Mouse (Mus musculus) left cerebral cortex, postnatal 14 days (tissue): ENCODE results near the gene Uncx. TPM values are rescaled to one million over a fixed set of nuclear protein-coding genes. Genes with fewer than 3 reads are reported as not detected.

ENCODE experiments used
- DNase-seq, 2 experiments: peaks; one replicate each; pipeline ENCODE4 v3.0.0; 2021 to 2022; ENCODE audit warnings: low spot score in 2 of 2, mixed read lengths in 1 of 2
- intact Hi-C: fragments of 180-260 bp; cut with DNase I; formaldehyde crosslinking; loops from one replicate; pipeline ENCODE4 v1.15.1; 2025
- total RNA-seq, 2 experiments: library from RNA; stranded (reverse); gene quantifications; 2 replicates each; pipeline ENCODE4 v1.2.3; 2021

Uncx gene
- total RNA-seq, 2 experiments from 2014 or later, result 0.48 TPM; not detected in 1

- intact Hi-C loops, result no loop called here
- DNase-seq, result no peak
These were observed 1.9 kb upstream of the Uncx start for GRCm38 (mm10) chr5:139541151-139542042.

- DNase-seq, result no peak
- intact Hi-C loops, result no loop called here
These were observed 1.3 kb upstream of the Uncx start for GRCm38 (mm10) chr5:139542043-139542365.

DNA sequence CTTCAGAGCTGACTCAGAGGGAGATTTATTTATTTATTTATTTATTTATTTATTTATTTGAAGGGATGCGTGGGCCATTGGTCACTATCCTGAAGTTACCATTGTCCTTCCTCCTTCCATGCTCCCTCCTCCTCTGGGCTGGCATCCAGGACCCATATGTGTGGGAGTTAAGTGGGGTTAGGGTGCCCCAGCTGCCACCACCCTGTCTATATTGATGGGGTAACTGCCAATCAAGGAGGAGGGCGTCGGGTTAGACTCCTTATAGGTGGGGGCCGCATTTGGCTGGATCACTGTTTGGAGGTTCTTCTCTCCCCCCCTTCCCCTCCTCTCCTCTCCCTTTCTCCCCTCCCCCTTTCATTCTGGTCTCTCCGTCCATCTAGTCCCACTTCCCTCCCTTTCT lies 738 bp upstream of the Uncx start:
- intact Hi-C loops, result no loop called here
- DNase-seq, result no peak

- intact Hi-C loops, result no loop called here
- DNase-seq, result no peak
These were observed 466 bp downstream of the Uncx start for GRCm38 (mm10) chr5:139543650-139544270.

GRCm38 (mm10) chr5:139544271-139545135 lies 1.2 kb downstream of the Uncx start:
- intact Hi-C loops, result no loop called here
- DNase-seq, result no peak

- DNase-seq, result no peak
- intact Hi-C loops, result no loop called here
These were observed 1.9 kb downstream of the Uncx start for GRCm38 (mm10) chr5:139545221-139545620.

GRCm38 (mm10) chr5:139545673-139546335 lies 2.5 kb downstream of the Uncx start:
- intact Hi-C loops, result no loop called here
- no peak for DNase-seq

- intact Hi-C loops, result no loop called here
- DNase-seq, result no peak
These were observed 3.1 kb downstream of the Uncx start for GRCm38 (mm10) chr5:139546336-139546770.

GRCm38 (mm10) chr5:139546771-139547420 lies 3.6 kb downstream of the Uncx start:
- intact Hi-C loops, result no loop called here
- DNase-seq, result no peak

DNA sequence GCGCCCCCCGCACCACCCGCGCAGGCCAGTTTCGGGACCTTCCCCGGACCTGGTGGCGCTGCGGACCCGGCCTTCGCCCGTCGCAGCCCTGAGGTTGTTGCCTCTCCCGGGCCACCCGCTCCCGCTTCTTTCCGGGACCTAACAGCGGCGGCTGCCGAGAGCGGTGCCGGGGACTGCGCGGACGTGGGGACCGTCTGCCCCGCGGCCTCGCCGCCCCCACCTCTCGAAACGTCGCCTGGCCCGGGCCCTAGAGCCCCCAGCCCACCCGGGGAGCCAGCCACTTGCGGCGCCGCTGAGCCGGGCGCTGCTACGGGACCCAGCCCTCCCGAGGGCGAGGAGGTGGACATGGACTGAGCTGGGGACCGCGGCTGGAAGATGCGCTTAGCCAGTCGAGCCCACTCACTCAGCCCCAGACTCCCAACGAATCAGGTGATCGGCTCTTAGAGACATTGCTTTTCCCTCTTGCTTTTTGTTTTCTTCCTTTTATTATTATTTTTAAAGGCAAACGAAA lies 4.2 kb downstream of the Uncx start:
- intact Hi-C loops, result no loop called here
- no peak for DNase-seq

DNA sequence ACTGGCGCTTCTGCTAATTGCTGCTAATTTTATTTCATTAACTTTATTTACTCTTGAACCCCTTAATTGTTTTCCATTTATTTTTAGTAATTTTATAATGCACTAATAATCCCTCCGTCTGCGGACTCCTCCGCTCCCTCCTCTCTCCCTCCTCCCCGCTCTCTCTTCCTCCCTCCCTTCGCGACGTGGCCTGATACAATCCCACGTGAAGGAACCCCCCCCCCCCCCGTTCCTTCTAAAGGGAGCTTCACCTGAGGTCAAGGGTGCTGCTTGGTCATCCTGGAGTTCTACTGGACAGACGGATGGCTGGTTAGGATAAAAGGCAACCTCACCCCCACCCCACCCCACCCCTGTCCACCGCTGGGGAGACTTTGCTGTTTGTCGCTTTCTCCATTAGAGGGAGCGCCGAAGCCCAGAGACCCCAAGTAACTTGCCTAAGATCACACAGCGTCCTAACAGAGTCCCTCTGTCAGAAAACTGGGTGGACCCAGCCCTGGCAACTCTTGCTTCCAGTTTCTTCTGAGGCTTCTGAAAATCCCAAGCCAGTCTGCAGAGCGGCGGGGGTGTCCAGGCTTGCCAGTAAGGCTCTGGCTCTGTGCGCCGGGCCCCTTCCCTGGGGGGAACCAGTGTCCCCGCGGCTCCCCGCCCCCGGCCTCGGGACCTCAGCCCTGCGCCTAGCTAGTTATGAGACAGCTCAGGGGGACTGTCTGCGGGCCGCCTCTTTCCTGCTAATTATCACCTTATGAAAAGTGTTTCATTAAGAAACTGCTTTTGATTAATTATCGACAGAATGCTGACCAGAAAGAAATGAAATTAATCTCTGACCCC lies 10.4 kb downstream of the Uncx start:
- intact Hi-C loops, result no loop called here

DNA sequence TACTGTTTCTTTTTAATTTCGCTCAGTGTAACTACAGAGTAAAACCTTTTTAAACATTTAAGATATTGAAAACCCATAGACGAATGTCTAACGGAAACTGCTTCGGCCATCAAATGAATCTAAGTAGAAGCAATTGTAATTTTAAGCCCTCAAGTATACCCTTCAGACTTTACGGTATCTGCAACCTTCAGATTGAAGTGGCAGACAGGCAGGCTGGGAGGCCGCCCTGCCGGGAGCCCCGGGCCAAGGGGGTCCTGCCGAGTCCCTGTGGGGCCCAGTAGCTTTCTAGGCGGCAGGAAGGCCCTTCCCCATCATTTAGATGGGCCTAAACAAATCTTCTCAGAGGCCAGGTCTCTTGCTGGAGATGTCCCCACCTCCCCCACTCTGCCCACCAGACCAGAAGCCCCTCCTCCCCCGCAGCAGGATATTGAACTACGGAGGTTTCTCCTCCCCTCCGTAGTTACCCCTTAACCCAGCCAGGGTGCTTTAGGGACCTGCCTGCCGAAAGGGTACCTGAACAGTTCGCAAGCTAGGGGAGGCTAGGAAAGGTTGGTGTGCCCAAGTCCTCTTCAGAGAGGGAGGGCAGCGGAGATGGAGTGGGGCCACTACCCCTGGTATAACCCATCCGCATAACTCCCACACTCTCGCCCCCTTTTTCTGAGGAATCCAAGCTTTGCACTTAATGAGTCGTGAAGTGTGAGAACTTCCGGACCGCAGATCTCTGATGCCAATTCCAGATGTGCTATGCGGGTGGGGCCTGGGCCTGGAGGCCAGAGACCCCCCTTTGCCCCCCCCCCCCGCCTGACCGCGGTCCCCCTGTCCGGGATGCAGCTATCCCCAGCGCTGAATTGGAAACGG lies 11.4 kb downstream of the Uncx start:
- intact Hi-C loops, result no loop called here
- no peak for DNase-seq

More for the DNA sequence above, 10.4 kb downstream of the Uncx start:
- no peak for DNase-seq

GRCm38 (mm10) chr5:139555476-139556115 lies 12.3 kb downstream of the Uncx start:
- intact Hi-C loops, result no loop called here

DNA sequence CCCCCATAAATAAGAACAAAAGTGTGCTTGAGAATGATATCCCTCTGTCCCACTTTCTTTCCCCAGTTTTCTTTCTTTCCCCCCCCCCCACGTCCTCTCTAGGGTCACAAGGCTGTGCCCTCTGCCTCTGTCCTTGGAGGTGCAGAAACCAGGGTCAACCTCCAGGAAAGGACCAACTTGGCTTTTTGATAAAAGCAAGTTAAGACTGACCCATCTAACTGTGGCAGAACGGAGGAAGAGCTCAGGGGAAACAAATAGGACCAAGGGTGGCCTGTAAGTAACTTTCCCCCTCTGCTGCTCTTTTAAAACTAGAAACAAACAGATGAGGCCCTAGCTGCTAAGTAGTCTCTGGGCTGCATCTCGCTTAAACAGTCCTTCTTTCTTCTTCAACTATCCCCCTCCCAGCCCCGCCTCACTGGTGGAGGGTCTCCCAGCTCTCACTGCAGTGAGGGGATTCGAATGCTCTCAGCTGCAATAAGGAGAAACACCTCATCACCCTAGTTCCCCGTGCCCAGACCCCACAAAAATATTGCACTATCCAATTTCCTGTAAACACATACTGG lies 12.9 kb downstream of the Uncx start:
- intact Hi-C loops, result no loop called here
- DNase-seq, result no peak

More at GRCm38 (mm10) chr5:139555476-139556115, 12.3 kb downstream of the Uncx start:
- DNase-seq, result no peak

DNA sequence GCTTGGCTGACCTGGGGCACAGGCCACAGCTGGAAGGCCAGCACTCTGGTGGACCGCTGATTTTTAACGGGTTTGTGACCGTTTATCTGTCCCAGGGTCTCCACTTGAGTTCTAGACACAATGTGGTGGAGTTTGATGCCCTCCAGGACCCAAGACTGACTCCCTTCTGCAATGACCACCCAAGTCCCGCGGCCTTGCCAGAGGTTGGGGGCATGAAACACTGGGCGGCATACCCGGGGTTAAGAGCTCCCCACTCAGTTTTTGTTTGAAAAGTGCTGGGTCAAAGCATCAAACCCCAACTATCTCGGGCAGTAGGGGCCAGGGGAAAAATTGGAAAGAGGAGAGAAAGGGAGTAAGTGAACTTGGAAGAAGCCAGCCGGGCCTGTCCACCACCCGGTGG lies 13.8 kb downstream of the Uncx start:
- DNase-seq, result no peak
- intact Hi-C loops, result no loop called here
